Mouse (Mus musculus) telencephalon, adult 2 months (tissue): ENCODE data around the gene Kpna2.
"Not testable (repeated sequence)": the region's sequence is repeated elsewhere in the genome, so short reads cannot be mapped to it uniquely, and the experiment has no call there.

Source experiments
- DNase-seq: peaks from one replicate; pipeline ENCODE4 v3.0.0-alpha.2; 2011; ENCODE audit warnings: low read depth, low spot score

Kpna2 gene

DNA sequence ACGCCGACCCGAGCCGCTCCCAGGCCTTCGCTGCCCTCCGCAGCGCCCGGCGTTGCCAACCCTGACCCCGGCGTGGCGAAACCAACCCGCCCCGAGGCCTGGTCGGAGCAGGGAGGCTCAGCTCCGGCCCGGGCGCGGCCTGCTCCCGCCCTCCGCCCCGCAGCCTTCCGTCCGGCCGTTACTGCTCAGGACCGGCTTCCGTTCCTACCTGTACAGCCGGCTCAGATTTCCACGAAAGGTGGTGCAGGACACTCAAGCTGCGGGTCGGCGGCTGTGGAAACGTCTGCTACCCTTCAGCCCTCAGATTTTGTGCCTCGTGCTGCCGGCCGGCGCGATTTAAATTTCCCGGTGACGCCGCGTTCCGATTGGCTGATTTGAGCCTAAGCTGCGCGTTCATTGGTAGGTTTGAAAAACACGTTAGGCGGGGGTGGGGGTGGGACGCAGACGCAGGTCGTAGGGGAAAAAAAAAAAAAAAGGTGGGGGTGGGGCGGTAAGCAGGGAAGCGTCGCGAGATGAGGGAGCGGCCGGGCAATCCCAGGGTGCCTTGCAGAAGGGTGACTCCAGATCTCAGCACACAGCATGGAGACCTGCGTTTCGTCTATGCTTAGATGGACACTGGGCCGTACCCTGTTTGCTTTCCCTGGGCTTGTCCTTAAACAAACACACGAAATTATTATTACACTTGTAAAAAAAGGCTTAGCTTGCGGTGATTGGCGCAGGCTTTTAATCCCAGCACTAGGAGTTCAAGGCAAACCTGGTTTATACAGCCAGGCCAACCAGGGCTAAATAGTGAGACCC, at the start of gene Kpna2:
Gene Kpna2, minus strand, starts transcription at position 391 of the 798 bp plus-strand sequence.
- peak; percentile 95 for DNase-seq

DNA sequence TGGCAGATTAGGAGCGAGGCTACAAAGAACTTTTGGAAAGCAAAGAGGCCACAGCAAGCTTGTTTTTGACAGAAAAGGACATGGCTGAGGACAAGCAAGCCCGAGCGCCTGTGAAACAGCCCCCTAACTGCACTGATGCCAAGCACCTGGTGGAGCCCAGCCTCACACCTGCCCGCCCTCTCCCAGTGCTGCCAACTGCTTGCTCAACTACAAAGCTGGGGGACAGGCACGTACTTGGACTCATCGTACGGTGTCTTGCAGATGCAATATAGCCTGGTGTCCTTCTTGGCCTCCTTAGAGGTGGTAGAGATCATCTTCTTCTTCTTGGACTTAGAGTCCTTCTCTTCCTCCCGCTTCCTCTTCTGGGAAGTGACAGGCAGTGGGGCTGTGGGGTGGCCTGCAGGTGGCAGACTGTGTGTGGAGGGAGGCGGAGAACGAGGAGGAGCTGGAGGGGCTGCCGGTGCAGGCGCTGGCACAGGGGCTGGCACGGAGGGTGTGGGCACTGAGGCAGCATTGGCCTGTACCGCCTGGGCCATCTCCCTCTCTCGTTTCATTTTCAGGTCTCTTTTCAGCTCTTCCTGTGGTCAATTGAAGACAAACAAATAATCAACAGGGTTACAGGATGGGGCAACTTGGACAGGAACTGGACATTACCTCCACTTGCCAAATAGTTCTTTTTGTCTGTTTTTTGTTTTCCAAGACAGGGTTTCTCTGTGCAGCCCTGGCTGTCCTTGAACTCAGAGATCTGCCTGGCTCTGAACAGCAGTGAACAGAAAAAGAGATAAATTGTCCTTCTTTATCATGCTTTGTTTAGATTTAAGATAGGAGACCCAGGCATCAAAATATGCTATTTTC, 47.7 kb upstream of the Kpna2 start:
- no peak for DNase-seq

DNA sequence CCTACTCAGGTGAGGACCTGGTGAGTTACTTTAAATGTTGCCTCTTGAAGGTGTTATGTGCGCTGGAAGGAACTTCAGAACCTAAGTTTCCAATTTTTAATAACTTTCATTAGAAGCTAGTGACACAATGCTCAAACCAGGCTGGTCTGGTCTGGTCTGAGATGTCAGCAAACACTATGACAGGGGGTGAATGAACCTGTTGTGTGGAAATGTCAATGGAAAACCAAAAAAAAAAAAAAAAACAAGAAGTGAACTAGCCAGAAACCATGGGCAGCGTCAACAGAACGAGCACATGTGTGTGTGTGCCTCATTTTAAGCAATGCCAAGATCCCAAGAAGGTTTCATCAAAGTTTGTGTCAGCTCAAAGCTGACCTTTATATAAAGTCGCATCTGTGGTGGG, 46.2 kb upstream of the Kpna2 start:
- no peak for DNase-seq

DNA sequence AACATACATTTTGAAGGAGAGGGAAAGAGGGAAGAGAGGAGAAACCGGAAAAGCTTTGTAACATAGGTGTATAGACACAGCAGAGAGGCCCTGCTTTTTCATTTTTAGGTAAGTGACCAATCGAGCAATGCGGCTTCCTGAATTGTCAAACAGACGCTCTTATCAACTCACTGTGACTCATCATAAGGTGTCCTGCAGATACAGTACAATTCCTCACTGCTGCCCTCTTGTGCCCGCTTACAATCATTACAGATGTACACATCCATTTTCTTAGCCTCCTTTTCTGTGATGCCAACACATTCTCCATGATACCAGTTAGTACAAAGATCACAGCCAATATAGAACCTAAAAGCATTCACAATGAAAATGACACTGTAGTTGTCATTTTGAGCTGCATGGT, 45.0 kb upstream of the Kpna2 start:
- peak; percentile 77 for DNase-seq

GRCm38 (mm10) chr11:107043361-107043760, 44.0 kb upstream of the Kpna2 start:
- DNase-seq = no peak

GRCm38 (mm10) chr11:107041396-107041795, 42.1 kb upstream of the Kpna2 start:
- no peak for DNase-seq

DNA sequence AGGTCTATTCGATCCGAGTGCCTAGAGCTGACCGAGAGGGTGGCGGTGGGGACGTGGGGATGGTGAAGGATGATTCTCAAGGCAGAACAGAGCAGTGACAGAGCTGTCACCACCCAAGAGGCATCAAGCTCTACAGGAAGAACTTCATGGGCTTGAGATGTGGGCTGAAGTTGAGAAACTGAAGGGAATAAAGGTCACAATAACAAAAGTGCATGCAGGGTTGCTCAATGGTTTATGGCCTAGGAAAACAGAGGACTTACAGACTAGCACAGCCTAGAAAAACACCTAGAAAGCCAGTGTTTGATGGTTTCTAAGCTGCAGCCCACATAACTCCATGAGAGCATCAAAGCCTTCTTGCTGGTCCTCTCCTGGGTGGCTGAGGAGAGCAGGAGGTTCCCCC, 40.1 kb upstream of the Kpna2 start:
- DNase-seq = no peak

DNA sequence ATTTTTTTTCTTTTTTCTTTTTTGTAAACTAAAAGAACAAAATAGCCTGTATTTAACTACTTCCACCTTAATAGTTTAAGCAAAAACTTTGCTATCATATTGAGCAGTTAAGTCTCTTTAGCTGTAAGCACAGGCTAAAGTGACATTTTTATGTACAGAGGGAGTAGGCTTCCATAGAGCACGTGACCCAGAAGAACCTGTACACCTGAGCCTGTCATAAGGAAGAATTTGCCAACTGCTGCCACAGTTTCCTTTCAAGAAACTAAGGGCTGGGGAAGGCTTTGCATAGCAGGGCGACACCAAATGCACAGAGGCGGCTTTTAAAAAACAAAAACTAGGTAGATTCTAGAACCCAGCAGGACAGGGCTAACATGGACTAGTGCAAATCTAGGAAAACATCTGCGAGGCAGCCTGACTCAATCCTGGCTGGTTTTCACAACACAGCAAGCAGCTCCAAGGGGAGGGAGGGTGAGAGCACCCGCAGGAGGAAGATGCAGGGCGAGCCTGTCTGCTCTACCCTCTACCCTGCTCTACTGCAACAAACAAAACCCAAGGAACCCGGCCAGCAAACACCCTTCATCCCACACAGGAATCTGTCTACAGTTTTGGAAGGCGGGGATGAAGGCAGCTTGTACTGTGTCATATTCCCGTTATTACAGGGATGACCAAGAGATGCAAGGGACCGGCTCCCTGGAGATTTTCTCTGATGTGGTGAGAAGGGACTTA, 34.9 kb upstream of the Kpna2 start:
- no peak for DNase-seq

DNA sequence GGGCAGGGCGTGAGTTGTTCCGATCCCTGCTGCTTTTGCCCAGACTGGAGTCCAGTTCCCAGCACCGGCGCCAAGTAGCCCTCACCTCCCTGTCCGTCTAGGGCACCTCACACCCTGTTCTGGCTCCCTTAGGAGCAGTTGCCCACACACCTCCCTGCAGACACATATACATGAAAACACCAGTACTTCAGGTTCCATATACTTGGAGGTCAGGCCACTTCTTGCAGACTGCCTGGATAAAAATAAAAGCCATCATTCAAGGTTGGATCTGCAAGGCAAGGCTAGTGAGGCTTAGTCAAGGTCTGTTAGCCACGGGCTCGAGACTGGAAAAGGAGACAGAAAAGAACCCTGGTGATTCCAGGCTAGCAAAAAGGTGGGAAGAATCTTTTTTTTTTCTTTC, 32.3 kb upstream of the Kpna2 start:
- no peak for DNase-seq

DNA sequence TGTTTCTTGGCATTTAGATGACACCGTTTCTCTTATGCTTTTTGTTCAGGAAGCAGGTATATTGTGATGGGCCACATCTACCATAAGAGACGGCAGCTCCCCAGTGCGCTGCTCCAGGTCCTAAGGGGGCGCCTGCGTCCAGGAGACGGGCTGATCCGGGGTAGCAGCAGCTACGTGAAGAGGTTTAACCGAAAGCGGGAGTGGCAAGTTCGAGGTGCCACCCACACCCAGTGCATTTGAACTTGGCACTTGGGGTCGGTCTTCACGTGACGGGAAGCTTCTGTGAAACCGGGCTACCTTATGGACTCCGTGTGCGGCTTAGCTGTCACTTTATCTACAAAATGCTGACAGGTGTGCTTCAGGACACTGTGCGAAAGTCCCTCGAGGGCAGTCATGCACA, 30.2 kb upstream of the Kpna2 start:
- no peak for DNase-seq

DNA sequence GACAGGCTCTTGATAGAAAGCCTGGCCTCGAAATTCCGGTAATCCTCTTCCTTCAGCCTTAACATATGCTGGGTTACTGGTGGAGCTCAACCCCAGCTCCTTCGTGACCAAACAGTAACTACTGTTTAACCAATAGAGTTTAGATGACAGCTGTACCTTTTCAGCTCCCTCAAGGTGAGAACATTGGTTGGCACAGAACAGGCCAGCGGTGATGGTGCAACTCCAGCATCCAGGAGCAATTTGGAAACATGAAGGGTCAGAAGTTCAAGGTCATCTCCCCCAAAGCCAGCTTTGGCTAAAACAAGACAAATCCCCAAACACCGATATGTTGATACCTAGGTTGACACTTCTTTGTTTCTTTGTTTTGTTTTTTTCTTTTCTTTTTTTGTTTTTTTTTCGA, 29.4 kb upstream of the Kpna2 start:
- DNase-seq = no peak

GRCm38 (mm10) chr11:107028275-107028618, 28.9 kb upstream of the Kpna2 start:
- DNase-seq = no peak

DNA sequence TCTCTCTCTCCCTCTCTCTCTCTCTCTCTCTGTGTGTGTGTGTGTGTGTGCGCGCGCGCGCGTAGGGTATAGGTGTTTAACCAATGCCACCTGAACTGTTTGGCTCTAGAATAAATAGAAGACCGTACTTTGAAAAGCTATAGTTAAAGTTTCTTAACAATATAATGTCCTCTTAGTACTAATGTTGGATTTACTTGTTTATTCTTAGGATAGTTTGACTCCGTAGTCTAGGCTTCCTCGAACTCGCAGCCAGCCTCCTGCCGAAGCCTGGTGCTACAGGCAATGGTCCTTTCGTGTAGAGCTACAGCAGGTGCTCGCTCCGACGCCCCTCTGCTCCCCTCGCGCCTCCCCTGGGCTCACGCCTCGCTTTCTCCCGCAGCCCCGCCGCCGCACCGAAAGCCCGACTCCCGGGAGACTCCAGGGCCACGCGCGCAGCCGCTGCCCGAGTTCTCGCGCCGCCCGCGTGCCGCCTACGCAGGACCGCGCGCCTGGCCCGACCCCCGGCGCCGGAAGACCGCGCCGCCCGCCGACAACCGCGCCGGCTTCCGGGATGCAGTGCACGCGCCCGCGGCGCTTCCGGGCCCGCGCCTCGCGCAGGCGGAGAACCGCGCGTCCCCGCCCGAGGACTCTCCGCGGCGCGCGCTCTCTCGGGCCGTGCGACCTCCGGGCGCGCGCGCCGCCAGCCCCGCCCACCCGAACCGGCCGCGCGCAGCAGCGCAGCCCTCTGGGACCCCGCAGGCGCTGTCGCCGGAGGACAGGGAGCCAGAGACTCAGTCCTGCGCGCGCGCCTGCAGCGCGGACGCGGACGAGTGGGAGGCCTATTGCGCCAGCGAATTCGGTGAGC, 28.3 kb upstream of the Kpna2 start:
- DNase-seq = peak; percentile 61

GRCm38 (mm10) chr11:107026554-107027430, 27.5 kb upstream of the Kpna2 start:
- DNase-seq = no peak

- DNase-seq = no peak
These were observed 26.3 kb upstream of the Kpna2 start, which contains the start of gene 1810010H24Rik for GRCm38 (mm10) chr11:107025411-107026321. 1810010H24Rik (plus strand) TSS chr11:107025681.

GRCm38 (mm10) chr11:107024406-107024805, 25.1 kb upstream of the Kpna2 start:
- no peak for DNase-seq

DNA sequence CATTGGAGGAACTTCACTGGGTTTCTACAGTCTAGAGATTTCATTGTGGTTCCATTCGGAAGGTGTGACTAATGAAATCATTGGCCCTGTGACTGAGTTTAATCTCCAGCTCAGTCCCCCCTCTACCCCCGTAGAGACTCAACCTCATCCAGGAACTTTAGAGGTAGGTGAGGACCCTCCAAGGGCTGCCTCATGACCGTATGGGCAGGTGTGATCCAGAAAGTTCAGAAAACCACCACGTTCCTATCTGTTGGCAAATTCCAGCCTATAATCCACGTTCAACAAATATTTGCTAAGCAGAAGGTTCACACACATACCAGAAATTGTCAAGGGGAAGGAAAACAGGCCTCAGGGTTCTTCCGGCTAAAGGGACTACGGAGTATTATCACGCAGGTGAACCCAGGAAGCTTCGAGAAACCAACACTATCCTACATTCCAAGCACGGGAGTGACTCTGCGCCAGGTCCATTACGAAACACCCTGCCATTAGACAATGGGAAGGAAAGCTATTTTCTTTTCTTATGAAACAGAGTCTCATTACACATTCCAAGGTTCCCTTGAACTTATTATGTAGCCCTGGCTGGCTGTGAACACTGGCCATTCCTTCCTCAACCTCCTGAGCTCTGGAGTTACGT, 22.8 kb upstream of the Kpna2 start:
- DNase-seq = no peak

- DNase-seq = not testable (repeated sequence)
These were observed 20.4 kb upstream of the Kpna2 start for GRCm38 (mm10) chr11:107019722-107020121.

DNA sequence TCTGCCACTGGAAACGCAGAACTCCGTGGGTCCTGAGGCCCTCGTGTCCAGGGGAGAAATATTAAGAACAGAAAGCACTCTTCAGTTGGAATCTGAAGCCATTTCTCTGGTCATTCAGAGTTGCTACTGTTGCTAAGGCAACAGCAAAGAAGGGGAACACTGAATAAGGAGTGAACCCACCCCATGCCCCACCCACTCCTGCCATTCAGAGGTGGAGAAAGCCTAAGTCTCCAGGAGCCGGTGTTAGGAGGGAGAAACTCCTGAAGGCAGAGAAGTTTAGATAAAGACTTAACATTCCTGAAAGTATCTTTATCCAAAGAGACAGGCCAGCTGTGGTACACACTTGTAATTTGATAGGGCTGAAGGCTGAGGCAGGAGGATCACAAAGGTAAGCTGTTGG, 20.0 kb upstream of the Kpna2 start:
- DNase-seq = no peak
